Mouse (Mus musculus): ENCODE data around the gene Aamp. TPM values are rescaled to one million over a fixed set of nuclear protein-coding genes. Genes with fewer than 3 reads are reported as not detected.
A peak's percentile ranks its signal among the peaks of the same experiment; 100 is the strongest.

The Aamp gene
- total RNA-seq, 2 experiments from 2014 or later, result 140 to 143 TPM

- no peak for DNase-seq (ENCODE audit: extremely low spot score in 1 of 2, low spot score in 2 of 2)
- Histone ChIP-seq H3K27ac (no peak overlapping the region), H3K4me3 (no peak overlapping the region)
- intact Hi-C loops (cut with DNase I), result no loop called here
- no peak for TF ChIP-seq CTCF (IDR thresholded peaks at IDR 0.05)
Observed at GRCm38 (mm10) chr1:74245525-74245924, 39.0 kb downstream of the Aamp start.

- H3K27ac ChIP-seq, result peak overlapping the region; percentile 74
- no peak for TF ChIP-seq CTCF (IDR thresholded peaks at IDR 0.05)
- H3K4me3 ChIP-seq, result peak overlapping the region; percentile 85
- intact Hi-C loops (cut with DNase I), result loop anchor here (2.0 kb wide), 1 partner anchor 34 kb away; no protein-coding TSS in a partner anchor
- DNase-seq (ENCODE audit: extremely low spot score in 1 of 2, low spot score in 2 of 2), result no peak
Observed at GRCm38 (mm10) chr1:74240832-74241231, 43.7 kb downstream of the Aamp start.

DNA sequence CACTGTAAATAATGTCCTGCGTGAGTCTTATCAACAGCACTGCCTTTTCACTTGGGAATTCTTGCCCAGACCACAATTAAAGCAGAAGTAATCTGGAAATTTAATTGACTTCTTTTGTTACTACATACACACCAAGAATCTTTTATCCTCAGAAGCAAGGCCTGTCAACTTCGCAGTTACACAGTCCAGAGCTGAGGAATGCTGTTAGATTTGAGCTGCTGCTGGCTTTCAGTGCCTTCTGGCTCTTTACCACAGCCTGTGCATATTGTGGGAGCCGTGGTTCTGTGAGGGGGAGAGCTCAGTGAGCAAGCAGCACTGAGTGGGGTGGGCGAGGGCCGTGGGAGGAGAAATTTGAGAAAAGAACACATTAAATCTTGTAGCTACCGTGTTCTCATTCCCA, 44.2 kb downstream of the Aamp start:
- no peak for TF ChIP-seq CTCF (IDR thresholded peaks at IDR 0.05)
- DNase-seq (ENCODE audit: extremely low spot score in 1 of 2, low spot score in 2 of 2), result peak; percentile 69 to 75
- Histone ChIP-seq H3K27ac (peak overlapping the region; percentile 74), H3K4me3 (peak overlapping the region; percentile 85; the same call in 1 of the 2 replicates)
- intact Hi-C loops (cut with DNase I), result loop anchor here (2.0 kb wide), 1 partner anchor 34 kb away; no protein-coding TSS in a partner anchor

- TF ChIP-seq CTCF (IDR thresholded peaks at IDR 0.05), result no peak
- peak overlapping the region; percentile 85 for H3K4me3 ChIP-seq
- peak overlapping the region; percentile 74 for H3K27ac ChIP-seq
- intact Hi-C loops (cut with DNase I), result loop anchor here (2.0 to 5.0 kb wide), 2 partner anchors 33 to 153 kb away; partner anchors contain the start of gene Ctdsp1
- DNase-seq (ENCODE audit: extremely low spot score in 1 of 2, low spot score in 2 of 2), result peak in 1 of 2 experiments; percentile 35
Observed at GRCm38 (mm10) chr1:74239618-74240017, 44.9 kb downstream of the Aamp start.

- peak overlapping the region; percentile 74 for H3K27ac ChIP-seq
- TF ChIP-seq CTCF (IDR thresholded peaks at IDR 0.05), result no peak
- DNase-seq (ENCODE audit: extremely low spot score in 1 of 2, low spot score in 2 of 2), result no peak
- intact Hi-C loops (cut with DNase I), result loop anchor here (5.0 kb wide), 1 partner anchor 153 kb away; the partner anchor contains the start of gene Ctdsp1
- peak overlapping the region; percentile 85 for H3K4me3 ChIP-seq
Observed at GRCm38 (mm10) chr1:74239162-74239561, 45.4 kb downstream of the Aamp start.

GRCm38 (mm10) chr1:74238136-74238535, 46.4 kb downstream of the Aamp start:
- Histone ChIP-seq H3K4me3 (peak overlapping the region; percentile 85), H3K27ac (no peak overlapping the region)
- DNase-seq (ENCODE audit: extremely low spot score in 1 of 2, low spot score in 2 of 2), result no peak
- intact Hi-C loops (cut with DNase I), result loop anchor here (5.0 kb wide), 1 partner anchor 154 kb away; the partner anchor contains the start of gene Ctdsp1
- TF ChIP-seq CTCF (IDR thresholded peaks at IDR 0.05), result no peak

DNA sequence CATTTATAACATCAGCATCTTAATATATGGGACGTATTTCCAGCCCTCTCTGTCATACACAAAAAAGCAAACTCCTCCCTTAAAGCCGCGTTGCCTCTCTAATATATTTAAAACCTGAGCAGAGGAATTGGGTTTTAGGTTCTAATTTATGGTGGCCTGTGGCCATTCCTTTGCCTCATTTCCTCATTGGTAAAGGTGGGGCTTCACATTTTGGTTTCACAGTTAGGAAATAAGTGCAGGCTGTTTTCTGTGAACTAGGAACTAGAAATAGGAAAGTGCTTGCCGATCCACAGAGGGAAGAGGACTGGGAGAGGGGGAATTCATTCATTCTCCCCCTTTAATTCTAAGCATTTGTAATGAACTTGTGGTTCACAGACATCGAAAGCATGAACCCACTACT, 46.9 kb downstream of the Aamp start:
- no peak for DNase-seq (ENCODE audit: extremely low spot score in 1 of 2, low spot score in 2 of 2)
- Histone ChIP-seq H3K27ac (peak overlapping the region; percentile 98), H3K4me3 (peak overlapping the region; percentile 85)
- intact Hi-C loops (cut with DNase I), result loop anchor here (5.0 kb wide), 1 partner anchor 155 kb away; the partner anchor contains the start of gene Ctdsp1
- no peak for TF ChIP-seq CTCF (IDR thresholded peaks at IDR 0.05)

- TF ChIP-seq CTCF (IDR thresholded peaks at IDR 0.05), result no peak
- Histone ChIP-seq H3K27ac (peak overlapping the region; percentile 98), H3K4me3 (peak overlapping the region; percentile 85)
- intact Hi-C loops (cut with DNase I), result loop anchor here (1.0 to 5.0 kb wide), 2 partner anchors 48 to 156 kb away; partner anchors contain the start of genes Aamp, Ctdsp1 and Pnkd
- peak in 1 of 2 experiments; percentile 40 for DNase-seq (ENCODE audit: extremely low spot score in 1 of 2, low spot score in 2 of 2)
Observed at GRCm38 (mm10) chr1:74236590-74237317, 47.8 kb downstream of the Aamp start.

- Histone ChIP-seq H3K4me3 (peak within 1 kb of the TSS; percentile 85), H3K27ac (peak within 1 kb of the TSS; percentile 98)
- intact Hi-C loops (cut with DNase I), result loop anchor here (1.0 to 5.0 kb wide), 2 partner anchors 48 to 156 kb away; partner anchors contain the start of genes Aamp, Ctdsp1 and Pnkd
- peak; percentile 98 for DNase-seq (ENCODE audit: extremely low spot score in 1 of 2, low spot score in 2 of 2)
- no peak for TF ChIP-seq CTCF (IDR thresholded peaks at IDR 0.05)
Observed at GRCm38 (mm10) chr1:74235938-74236589, 48.5 kb downstream of the Aamp start, which contains the start of gene Arpc2. Arpc2 (plus strand) TSS chr1:74236084.

GRCm38 (mm10) chr1:74230992-74231391, 53.5 kb downstream of the Aamp start:
- Histone ChIP-seq H3K4me3 (no peak overlapping the region), H3K27ac (no peak overlapping the region)
- intact Hi-C loops (cut with DNase I), result no loop called here
- DNase-seq (ENCODE audit: extremely low spot score in 1 of 2, low spot score in 2 of 2), result no peak
- TF ChIP-seq CTCF (IDR thresholded peaks at IDR 0.05), result no peak

DNA sequence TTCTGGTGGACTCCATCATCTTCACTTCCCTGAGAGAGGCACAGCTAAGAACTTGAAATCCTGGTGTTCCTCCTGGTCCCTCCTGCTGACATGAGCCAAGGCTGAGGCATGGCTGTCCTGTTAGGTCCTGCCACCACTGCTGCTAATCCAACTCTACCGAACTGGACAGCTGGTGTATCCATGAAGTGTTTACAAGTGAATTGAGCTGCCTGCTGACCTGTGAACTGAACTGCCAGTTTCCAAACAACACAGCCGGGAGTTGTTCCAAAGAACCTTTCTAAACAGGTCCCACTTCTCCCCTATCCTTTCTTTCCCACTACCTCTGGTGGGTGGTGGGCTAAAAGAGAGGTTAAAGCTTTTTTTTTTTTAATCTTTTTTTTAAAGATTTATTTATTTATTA, 54.6 kb downstream of the Aamp start:
- TF ChIP-seq CTCF (IDR thresholded peaks at IDR 0.05), result no peak
- no peak overlapping the region for H3K4me3 ChIP-seq
- no peak overlapping the region for H3K27ac ChIP-seq
- intact Hi-C loops (cut with DNase I), result no loop called here
- DNase-seq (ENCODE audit: extremely low spot score in 1 of 2, low spot score in 2 of 2), result no peak

Other genes starting within 250 kb of the Aamp start
- 10 to 100 TPM; 43.5 to 46.4 TPM for gene Tns1, start 160.3 kb downstream of the Aamp start, total RNA-seq (2021)
- gene Rufy4, start 159.2 kb downstream of the Aamp start, total RNA-seq (2021), result under 1 TPM in 1 of 2 experiments, not detected in 1; 0.19 TPM
- not detected for gene Cxcr2, start 130.7 kb downstream of the Aamp start, total RNA-seq (2021)
- gene Cxcr1, start 90.1 kb downstream of the Aamp start, total RNA-seq (2021), result not detected
- 100 to 1,000 TPM; 249 to 278 TPM for gene Arpc2, start 48.7 kb downstream of the Aamp start, total RNA-seq (2021)
- gene Gpbar1, start 6.2 kb downstream of the Aamp start, total RNA-seq (2021), result not detected
- gene Pnkd, start 192 bp upstream of the Aamp start, total RNA-seq (2021), result 100 to 1,000 TPM; 155 to 164 TPM
- gene Tmbim1, start 20.9 kb upstream of the Aamp start, total RNA-seq (2021), result 10 to 100 TPM; 19.4 to 22.0 TPM
- 1 to 10 TPM in 1 of 2 experiments, under 1 TPM in 1; 0.54 to 1.9 TPM for gene Catip, start 77.4 kb upstream of the Aamp start, total RNA-seq (2021)
- 1 to 10 TPM; 5.0 to 5.4 TPM for gene Slc11a1, start 90.5 kb upstream of the Aamp start, total RNA-seq (2021)
- gene Ctdsp1, start 106.8 kb upstream of the Aamp start, total RNA-seq (2021), result 10 to 100 TPM; 21.6 to 25.6 TPM
- gene Vil1, start 124.6 kb upstream of the Aamp start, total RNA-seq (2021), result 1 to 10 TPM in 1 of 2 experiments, under 1 TPM in 1; 0.30 to 1.0 TPM
- gene Cnot9, start 221.3 kb upstream of the Aamp start, total RNA-seq (2021), result 10 to 100 TPM; 26.6 to 27.0 TPM

Data from left cerebral cortex, adult 2 months (tissue).